Mouse (Mus musculus): ENCODE measurements around the gene Pcna. TPM values are rescaled to one million over a fixed set of nuclear protein-coding genes. Genes with fewer than 3 reads are reported as not detected.

Gene Pcna
- total and polyA plus RNA-seq, 3 experiments, result 77.8 to 520 (median 249) TPM

- peaks cover 2% of the 10 kb centered on the region for H3K27me3 ChIP-seq (ENCODE audit: insufficient read depth, low read length)
- peaks cover 4% of the 10 kb centered on the region for H3K4me1 ChIP-seq (ENCODE audit: insufficient read depth, low read depth, low read length)
- ATAC-seq (ENCODE audit: extremely low read depth, insufficient number of reproducible peaks, low FRiP score, poor library complexity, severe bottlenecking) (no peak), DNase-seq (ENCODE audit: low spot score) (no peak)
- TF ChIP-seq TAL1 (conservative IDR thresholded peaks at IDR 0.05; ENCODE audit: low read depth, low read length), result no peak
- no peak for TF ChIP-seq GATA1 (IDR thresholded peaks at IDR 0.05; ENCODE audit: borderline replicate concordance, low read length)
- no peak for TF ChIP-seq POLR2AphosphoS5 (IDR thresholded peaks at IDR 0.05; ENCODE audit: insufficient replicate concordance, low read depth, low read length)
- TF ChIP-seq CTCF (IDR thresholded peaks at IDR 0.05; ENCODE audit: low read depth, low read length), result no peak
- H3K36me3 ChIP-seq (replicated peaks), result no peaks in the 10 kb centered on the region
- no peaks in the 10 kb centered on the region for H3K9me3 ChIP-seq (replicated peaks)
- no peak overlapping the region for H3K4me3 ChIP-seq (ENCODE audit: low read depth, low read length)
Measured at GRCm38 (mm10) chr2:132203773-132204172, 49.3 kb downstream of the Pcna start.

GRCm38 (mm10) chr2:132203186-132203585 is 49.9 kb downstream of the Pcna start:
- Histone ChIP-seq H3K4me3 (ENCODE audit: low read depth, low read length) (no peak overlapping the region), H3K9me3 (replicated peaks) (no peaks in the 10 kb centered on the region)
- no peak for TF ChIP-seq POLR2AphosphoS5 (IDR thresholded peaks at IDR 0.05; ENCODE audit: insufficient replicate concordance, low read depth, low read length)
- TF ChIP-seq TAL1 (conservative IDR thresholded peaks at IDR 0.05; ENCODE audit: low read depth, low read length), result no peak
- no peak for TF ChIP-seq CTCF (IDR thresholded peaks at IDR 0.05; ENCODE audit: low read depth, low read length)
- no peak for TF ChIP-seq GATA2 (IDR thresholded peaks at IDR 0.05; ENCODE audit: borderline replicate concordance, low read depth, low read length)
- TF ChIP-seq GATA1 (IDR thresholded peaks at IDR 0.05; ENCODE audit: borderline replicate concordance, low read length), result no peak

More at GRCm38 (mm10) chr2:132203186-132203585, 49.9 kb downstream of the Pcna start:
- ATAC-seq (ENCODE audit: extremely low read depth, insufficient number of reproducible peaks, low FRiP score, poor library complexity, severe bottlenecking) (no peak), DNase-seq (ENCODE audit: low spot score) (no peak)
- Histone ChIP-seq H3K27me3 (ENCODE audit: insufficient read depth, low read length) (peaks cover 2% of the 10 kb centered on the region), H3K36me3 (replicated peaks) (no peaks in the 10 kb centered on the region), H3K4me1 (ENCODE audit: insufficient read depth, low read depth, low read length) (peaks cover under 1% of the 10 kb centered on the region)

Other genes starting within 250 kb of the Pcna start
- gene Rassf2, start 223.1 kb downstream of the Pcna start, total RNA-seq (2014; fragmentation: Nextera tagmentation), result 0.30 TPM in 1 of 2 replicates, not detected in the other
- gene Rassf2, start 223.1 kb downstream of the Pcna start, total RNA-seq (2017), result 1.1 and 1.2 TPM in 2 replicates
- 0.03 and 0.11 TPM in 2 replicates for gene Rassf2, start 223.1 kb downstream of the Pcna start, polyA plus RNA-seq (2012)
- gene Slc23a2, start 108.2 kb downstream of the Pcna start, total RNA-seq (2014; fragmentation: Nextera tagmentation), result 8.5 and 12.5 TPM in 2 replicates
- gene Slc23a2, start 108.2 kb downstream of the Pcna start, total RNA-seq (2017), result 6.9 and 13.4 TPM in 2 replicates
- gene Slc23a2, start 108.2 kb downstream of the Pcna start, polyA plus RNA-seq (2012), result 2.1 and 2.6 TPM in 2 replicates
- gene Tmem230, start 5.5 kb downstream of the Pcna start, total RNA-seq (2014; fragmentation: Nextera tagmentation), result 113 and 147 TPM in 2 replicates
- gene Tmem230, start 5.5 kb downstream of the Pcna start, total RNA-seq (2017), result 41.6 and 42.7 TPM in 2 replicates
- 34.4 and 37.1 TPM in 2 replicates for gene Tmem230, start 5.5 kb downstream of the Pcna start, polyA plus RNA-seq (2012)
- gene Cds2, start 9.8 kb upstream of the Pcna start, total RNA-seq (2014; fragmentation: Nextera tagmentation), result 15.8 and 26.6 TPM in 2 replicates
- gene Cds2, start 9.8 kb upstream of the Pcna start, total RNA-seq (2017), result 17.6 and 19.6 TPM in 2 replicates
- gene Cds2, start 9.8 kb upstream of the Pcna start, polyA plus RNA-seq (2012), result 8.6 and 12.6 TPM in 2 replicates
- not detected in 2 replicates for gene Prokr2, start 132.1 kb upstream of the Pcna start, total RNA-seq (2014; fragmentation: Nextera tagmentation)
- gene Prokr2, start 132.1 kb upstream of the Pcna start, total RNA-seq (2017), result 0.12 and 0.22 TPM in 2 replicates
- not detected in 2 replicates for gene Prokr2, start 132.1 kb upstream of the Pcna start, polyA plus RNA-seq (2012)

All from G1E (cell line).